Mouse (Mus musculus) CD4-positive naive resting alpha-beta T cell, adult 57 days (primary cell): Measurements from ENCODE around the gene Glp2r. TPM values are rescaled to one million over a fixed set of nuclear protein-coding genes. Genes with fewer than 3 reads are reported as not detected.

Experiments
- total RNA-seq: library from RNA; stranded (reverse); gene quantifications from one replicate; pipeline ENCODE4 v1.2.4, GENCODE M21; 2023

The Glp2r gene
- total RNA-seq = not detected

DNA sequence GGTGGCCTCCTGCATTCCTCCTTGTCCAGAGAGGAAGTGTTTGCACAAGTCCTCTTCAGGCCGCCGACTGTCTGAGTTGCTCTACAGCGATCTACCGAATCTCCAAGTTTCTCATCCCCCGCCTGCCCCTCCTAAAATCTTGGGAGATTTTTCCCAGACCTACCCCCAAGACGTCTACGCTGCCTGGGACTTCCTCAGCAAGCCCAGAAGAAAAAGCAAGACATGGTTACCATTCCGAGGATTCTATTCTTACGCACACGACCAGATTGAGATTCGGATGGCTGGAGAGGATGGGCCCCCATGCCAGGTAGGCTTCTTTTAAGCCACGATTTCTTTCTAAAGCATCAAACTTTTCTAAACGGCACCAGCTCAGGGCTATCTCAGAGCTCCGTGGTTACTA, at the start of gene Glp2r:
Gene Glp2r (minus strand): TSS at position 101 of the 400 bp plus-strand sequence.

DNA sequence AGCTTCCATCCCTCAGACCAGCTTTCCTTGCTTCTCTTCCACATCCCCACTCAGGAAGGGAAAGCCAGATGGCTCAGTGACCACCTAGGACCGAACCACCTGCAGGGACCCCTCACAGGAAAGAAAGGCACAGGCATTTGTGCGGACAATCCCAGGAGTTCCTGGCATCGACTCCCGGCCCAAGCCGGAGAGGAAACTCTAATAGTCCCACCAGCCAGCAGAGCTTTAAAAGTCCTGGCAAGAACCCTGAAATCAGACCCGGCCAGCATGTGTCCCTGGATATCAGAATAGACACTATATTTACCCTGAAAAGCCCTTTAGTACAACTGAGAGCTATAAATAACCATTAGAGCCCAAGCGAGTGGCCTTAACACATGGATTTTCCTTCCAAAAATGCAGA, 27.0 kb upstream of the Glp2r start, which contains the start of gene Dhrs7c:
Gene Dhrs7c (plus strand): TSS at position 257 of the 400 bp plus-strand sequence.

DNA sequence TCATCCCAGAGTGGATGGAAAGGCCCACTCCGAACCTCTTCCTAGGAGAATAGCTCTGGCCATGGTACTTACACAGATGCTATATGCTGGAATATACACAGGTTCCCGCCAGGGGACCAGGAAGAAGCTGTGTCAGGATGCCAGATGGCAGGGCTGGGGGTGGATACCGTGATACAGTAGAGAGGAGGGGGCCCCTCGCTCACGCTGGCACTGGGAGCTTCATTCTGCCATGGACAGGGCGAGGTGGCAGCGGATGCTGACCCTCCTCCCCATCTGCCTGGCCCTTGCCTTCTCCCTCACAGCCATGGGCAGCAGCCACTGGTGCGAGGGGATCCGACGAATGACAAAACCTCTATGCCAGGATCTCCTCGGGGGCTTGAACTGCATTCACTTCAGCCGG, 3.4 kb upstream of the Glp2r start, which contains the start of gene Gsg1l2:
Gene Gsg1l2 (plus strand): TSS at position 230 of the 400 bp plus-strand sequence.

DNA sequence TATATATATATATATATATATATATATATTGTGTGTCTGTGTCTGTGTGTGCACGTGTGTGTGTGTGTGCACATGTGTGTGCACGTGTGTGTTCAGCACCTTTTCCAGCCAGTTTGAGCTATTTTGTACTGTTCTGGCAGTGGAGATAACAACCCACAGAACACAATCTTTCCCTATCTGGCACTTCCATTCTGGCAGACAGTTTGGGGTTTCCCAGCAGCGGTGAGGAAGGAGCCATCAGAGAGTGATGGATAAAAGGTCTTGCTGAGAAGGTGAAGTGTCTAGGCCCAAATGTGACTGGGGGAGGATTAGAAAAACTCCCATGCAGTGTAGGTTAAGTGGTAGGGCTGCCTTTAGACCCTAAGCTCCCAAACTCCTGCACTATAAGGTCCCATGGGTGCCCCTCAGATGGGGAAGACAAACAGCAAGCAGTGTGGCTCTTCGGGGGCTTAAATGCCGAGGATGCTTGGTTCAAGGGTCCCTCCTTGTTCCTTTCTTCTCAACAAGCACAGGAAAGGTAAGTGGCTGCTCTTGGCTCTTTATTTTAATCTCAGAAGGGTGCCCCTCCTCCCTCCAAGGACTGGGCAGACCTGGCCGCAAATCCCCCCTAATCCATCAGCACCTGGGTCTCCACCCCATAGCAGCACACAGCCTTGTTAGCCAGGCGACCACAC, 76.1 kb downstream of the Glp2r start, which contains the start of gene Rcvrn:
Gene Rcvrn (plus strand): TSS at position 624 of the 674 bp plus-strand sequence.

Other genes starting within 250 kb of the Glp2r start
- not detected for gene Rcvrn, start 75.8 kb downstream of the Glp2r start, total RNA-seq
- gene Gsg1l2, start 3.5 kb upstream of the Glp2r start, total RNA-seq = not detected
- gene Dhrs7c, start 27.0 kb upstream of the Glp2r start, total RNA-seq = not detected
- not detected for gene Usp43, start 151.0 kb upstream of the Glp2r start, total RNA-seq
- gene Cfap52, start 194.5 kb upstream of the Glp2r start, total RNA-seq = not detected
- 33.2 TPM for gene Stx8, start 195.0 kb upstream of the Glp2r start, total RNA-seq